Mouse (Mus musculus): ENCODE measurements around the gene Hnrnpa3. TPM values are rescaled to one million over a fixed set of nuclear protein-coding genes. Genes with fewer than 3 reads are reported as not detected.
"Not testable (repeated sequence)": the region's sequence is repeated elsewhere in the genome, so short reads cannot be mapped to it uniquely, and the experiment has no call there.

Hnrnpa3 gene
- polyA plus RNA-seq (2015; fragmentation: Nextera tagmentation; extraction: Ambion mirVana), result 280 and 299 TPM in 2 replicates

DNA sequence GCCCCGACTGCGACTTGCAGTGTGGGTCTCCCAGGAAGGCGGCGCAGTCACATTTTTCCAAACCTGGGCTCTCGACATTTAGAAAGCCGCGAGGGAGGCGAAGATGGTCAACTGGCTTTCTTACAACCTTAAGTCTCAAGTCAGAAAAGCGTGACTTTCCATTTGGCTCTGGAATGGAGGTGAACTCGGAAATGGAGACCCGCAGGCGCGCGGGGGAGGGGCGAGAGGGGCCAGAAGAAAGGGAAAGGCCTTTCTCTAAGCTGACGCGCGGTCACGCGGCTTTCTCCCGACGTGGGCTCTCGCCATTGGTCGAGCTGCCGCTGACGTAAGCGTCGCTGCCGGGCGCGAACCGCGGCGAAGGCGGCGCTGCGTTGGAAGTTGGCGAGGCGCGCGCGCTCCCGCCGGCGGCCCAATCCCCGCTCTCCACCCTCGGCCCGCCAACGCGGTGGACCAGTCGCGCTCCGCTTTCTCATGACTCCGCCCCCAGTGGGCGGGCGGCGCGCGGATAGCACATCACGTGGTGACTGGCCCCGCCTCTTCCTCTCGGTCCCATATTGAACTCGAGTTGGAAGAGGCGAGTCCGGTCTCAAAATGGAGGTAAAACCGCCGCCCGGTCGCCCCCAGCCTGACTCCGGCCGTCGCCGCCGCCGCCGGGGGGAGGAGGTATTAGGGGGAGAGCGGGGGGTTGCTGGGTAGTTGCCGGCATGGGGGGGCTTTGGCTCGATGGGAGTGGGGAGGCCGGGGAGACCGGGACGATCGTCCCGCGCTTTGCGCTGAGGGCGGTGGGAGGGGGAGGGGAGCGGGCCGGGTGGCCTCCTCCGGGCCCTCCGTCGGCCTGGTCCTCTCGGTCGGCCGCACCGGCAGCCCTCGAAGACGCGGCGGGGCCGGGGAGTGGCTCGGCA lies at the start of gene Hnrnpa3:
Hnrnpa3 (plus strand) TSS at position 535 of the 902 bp plus-strand sequence.
- H3K4me1 ChIP-seq (replicated peaks), result peaks cover 5% of the 10 kb centered on the region; the same call in 1 of the 2 replicates
- WGBS, result under 1% methylated on average over 87 of the region's 102 CpGs
- peak within 1 kb of the TSS; percentile 98 for H3K27ac ChIP-seq
- H3K4me3 ChIP-seq (replicated peaks), result peak within 1 kb of the TSS; percentile 90
- H3K9me3 ChIP-seq, result no peaks in the 10 kb centered on the region
- H3K9ac ChIP-seq, result peak within 1 kb of the TSS; percentile 99
- no peaks in the 10 kb centered on the region for H3K27me3 ChIP-seq (replicated peaks)
- 0 out of 2 replicates have a peak, but pooled peaks cover 1% of the 10 kb centered on the region for H3K36me3 ChIP-seq
- peak; percentile 95 for ATAC-seq
- H3K4me2 ChIP-seq (replicated peaks), result peak within 1 kb of the TSS; percentile 72

DNA sequence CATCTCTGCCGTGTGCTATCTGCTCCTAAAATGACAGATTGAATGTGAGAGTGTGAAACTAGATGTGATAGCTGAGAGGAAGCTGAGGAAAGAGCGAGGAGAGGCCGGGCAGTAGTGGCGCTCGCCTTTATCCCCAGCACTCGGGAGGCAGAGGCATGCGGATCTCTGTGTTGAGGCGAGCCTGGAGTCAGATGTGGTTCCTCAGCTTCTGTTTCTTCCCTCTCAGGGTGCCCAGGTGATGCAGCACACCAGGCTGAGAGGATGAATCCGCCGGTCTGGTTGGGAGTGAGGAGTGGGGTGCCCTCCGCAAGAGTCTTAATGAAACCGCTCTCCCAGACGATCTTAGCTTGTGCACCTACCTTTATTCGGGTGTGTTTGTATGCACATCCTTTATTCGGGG lies 49.1 kb upstream of the Hnrnpa3 start:
- 75% methylated on average over 15 of the region's 15 CpGs for WGBS
- peak overlapping the region; percentile 18; the same call in 1 of the 2 replicates for H3K4me3 ChIP-seq (replicated peaks)
- H3K9ac ChIP-seq, result 0 out of 2 replicates have a peak overlapping the region, but pooled peaks have one; percentile 8
- no peaks in the 10 kb centered on the region for H3K36me3 ChIP-seq
- no peak overlapping the region; the same call in 1 of the 2 replicates for H3K27ac ChIP-seq
- peak overlapping the region; percentile 49 for H3K4me2 ChIP-seq (replicated peaks)
- H3K27me3 ChIP-seq (replicated peaks), result no peaks in the 10 kb centered on the region
- no peaks in the 10 kb centered on the region for H3K9me3 ChIP-seq
- peaks cover 12% of the 10 kb centered on the region for H3K4me1 ChIP-seq (replicated peaks)
- no peak for ATAC-seq

DNA sequence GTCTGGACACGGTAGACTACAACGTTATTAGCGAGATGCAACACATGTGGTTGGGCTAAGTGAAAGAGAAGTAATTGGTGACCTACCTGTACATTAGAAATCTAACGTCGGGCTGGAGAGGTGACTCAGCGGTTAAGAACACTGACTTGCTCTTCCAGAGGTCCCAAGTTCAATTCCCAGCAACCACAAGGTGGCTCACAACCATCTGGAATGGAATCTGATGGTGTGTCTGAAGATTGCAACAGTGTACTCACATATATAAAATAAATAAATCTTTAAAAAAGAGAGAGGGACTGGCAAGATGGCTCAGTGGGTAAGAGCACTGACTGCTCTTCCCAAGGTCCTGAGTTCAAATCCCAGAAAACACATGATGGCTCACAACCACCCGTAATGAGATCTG lies 48.5 kb upstream of the Hnrnpa3 start:
- not testable (repeated sequence) for ATAC-seq; H3K4me3 ChIP-seq (replicated peaks); H3K4me2 ChIP-seq (replicated peaks); H3K36me3 ChIP-seq; H3K27me3 ChIP-seq (replicated peaks); H3K9me3 ChIP-seq; H3K27ac ChIP-seq; H3K9ac ChIP-seq
- peaks cover 12% of the 10 kb centered on the region for H3K4me1 ChIP-seq (replicated peaks)
- 87% methylated on average over 7 of the region's 7 CpGs for WGBS

DNA sequence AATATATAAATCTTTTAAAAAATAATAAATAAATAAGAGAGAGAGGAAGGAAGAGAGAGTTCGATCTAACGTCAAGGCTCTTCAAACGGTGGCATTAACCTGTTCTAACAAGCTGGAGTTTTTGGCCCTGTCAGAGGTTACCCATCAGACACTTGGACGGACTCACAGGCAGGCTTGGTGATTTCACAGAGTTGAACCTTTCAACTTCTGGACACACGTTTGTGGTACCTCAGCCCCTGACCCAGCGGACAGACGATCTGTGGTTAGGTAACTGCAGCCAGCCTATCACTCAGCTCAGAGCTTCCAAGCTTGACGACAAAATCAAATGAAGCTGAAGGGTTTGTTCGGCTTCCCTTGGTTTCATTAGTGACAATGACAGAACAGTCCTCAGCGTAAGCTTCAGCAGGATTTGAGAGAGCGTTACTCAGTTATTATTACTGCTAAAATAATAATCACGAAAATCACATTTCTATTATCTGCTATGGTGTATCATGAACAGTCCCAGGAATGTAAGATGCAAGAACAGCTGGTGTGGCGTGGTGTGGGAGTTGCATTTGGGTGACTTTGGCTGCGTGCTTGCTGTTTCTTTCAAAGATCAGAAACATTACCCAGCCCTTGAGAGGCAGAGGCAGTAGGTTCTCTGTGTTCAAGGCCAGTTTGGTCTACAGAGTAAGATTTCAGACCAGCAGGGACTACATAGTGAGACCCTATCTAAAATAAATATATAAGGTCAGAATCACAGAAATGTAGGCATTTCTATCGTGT lies 47.8 kb upstream of the Hnrnpa3 start:
- no peaks in the 10 kb centered on the region for H3K27me3 ChIP-seq (replicated peaks)
- no peaks in the 10 kb centered on the region for H3K36me3 ChIP-seq
- H3K27ac ChIP-seq, result no peak overlapping the region
- no peaks in the 10 kb centered on the region for H3K9me3 ChIP-seq
- H3K4me3 ChIP-seq (replicated peaks), result no peak overlapping the region
- H3K4me1 ChIP-seq (replicated peaks), result peaks cover 12% of the 10 kb centered on the region
- 82% methylated on average over 15 of the region's 15 CpGs for WGBS
- no peak for ATAC-seq
- H3K9ac ChIP-seq, result no peak overlapping the region
- no peak overlapping the region for H3K4me2 ChIP-seq (replicated peaks)

DNA sequence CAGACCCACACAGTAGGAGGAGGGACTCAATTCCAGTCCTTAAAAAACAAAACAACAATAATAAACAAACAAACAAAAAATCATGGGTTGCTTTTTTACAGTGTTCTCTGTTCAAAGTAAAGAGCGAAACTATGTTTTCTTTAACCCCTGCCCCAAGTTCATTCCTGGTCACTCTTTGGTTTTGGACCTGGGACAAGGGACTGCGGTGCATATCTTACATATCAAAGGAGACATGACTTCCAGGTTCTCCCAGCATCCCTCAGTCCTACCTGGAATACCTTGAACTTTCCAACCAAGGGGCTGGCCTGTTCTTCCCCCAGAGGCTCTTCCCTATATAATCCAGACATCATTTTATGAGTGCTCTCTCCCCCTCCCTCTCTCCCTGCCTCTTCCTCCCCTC lies 47.1 kb upstream of the Hnrnpa3 start:
- Histone ChIP-seq H3K27ac (no peak overlapping the region), H3K9me3 (no peaks in the 10 kb centered on the region), H3K36me3 (no peaks in the 10 kb centered on the region), H3K4me3 (replicated peaks) (no peak overlapping the region), H3K27me3 (replicated peaks) (no peaks in the 10 kb centered on the region), H3K9ac (no peak overlapping the region), H3K4me2 (replicated peaks) (no peak overlapping the region), H3K4me1 (replicated peaks) (peaks cover 12% of the 10 kb centered on the region)
- ATAC-seq, result no peak
- WGBS, result 94% methylated on average over 2 of the region's 2 CpGs

DNA sequence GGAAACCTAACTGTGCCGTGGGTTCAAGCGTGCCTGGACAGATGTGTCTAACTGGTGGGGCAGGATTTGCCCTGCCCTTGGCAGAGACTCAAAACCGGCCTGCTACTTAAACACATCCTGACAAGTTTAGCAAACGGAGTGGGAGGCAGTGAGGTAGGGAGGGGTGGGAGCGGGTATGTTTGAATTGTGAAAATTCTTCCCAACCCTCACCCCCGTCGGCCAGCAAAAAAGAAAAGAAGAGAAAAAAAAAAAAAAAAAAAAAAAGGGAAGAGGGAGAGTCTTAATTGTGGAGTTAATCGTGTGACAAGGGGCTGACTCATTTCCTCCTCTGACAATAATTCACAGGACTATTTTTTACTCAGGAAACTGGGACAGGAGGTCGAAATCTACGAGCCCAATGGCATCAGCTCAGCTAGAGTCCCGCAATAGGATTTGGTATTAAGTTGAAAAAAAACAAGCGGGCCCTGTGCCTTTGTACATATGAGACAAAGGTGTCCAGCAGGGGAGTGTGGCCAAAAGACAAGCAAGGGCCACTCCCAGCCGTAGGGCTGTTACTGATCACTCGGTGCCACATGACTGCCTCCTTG lies 46.0 kb upstream of the Hnrnpa3 start:
- Histone ChIP-seq H3K27ac (peak overlapping the region; percentile 37; the same call in 1 of the 2 replicates), H3K9ac (0 out of 2 replicates have a peak overlapping the region, but pooled peaks have one; percentile 18), H3K36me3 (no peaks in the 10 kb centered on the region), H3K4me2 (replicated peaks) (peak overlapping the region; percentile 42; the same call in 1 of the 2 replicates), H3K27me3 (replicated peaks) (no peaks in the 10 kb centered on the region), H3K4me1 (replicated peaks) (peaks cover 12% of the 10 kb centered on the region), H3K4me3 (replicated peaks) (no peak overlapping the region), H3K9me3 (no peaks in the 10 kb centered on the region)
- 14% methylated on average over 14 of the region's 14 CpGs for WGBS
- ATAC-seq, result peak; percentile 62

DNA sequence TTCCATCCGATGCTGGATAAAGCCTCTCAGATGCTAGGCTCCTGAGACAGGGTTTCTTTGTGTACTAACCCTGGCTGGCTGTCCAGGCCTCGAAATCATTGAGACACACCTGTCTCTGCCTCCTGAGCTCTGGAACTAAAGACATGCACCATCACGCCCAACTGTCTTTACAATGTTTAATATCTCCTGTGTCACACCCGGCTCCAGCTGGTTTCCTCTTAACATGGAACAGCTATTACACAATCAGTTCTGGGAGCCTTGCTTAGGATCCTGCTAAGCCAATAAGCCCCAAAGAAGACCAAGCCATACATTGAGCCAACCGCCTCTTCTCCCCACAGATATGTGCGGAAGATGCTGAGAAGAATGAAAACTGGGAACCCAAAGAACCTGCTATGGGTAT lies 44.5 kb upstream of the Hnrnpa3 start:
- no peaks in the 10 kb centered on the region for H3K9me3 ChIP-seq
- peak; percentile 22; the same call in 1 of the 2 replicates for ATAC-seq
- H3K27ac ChIP-seq, result no peak overlapping the region

DNA sequence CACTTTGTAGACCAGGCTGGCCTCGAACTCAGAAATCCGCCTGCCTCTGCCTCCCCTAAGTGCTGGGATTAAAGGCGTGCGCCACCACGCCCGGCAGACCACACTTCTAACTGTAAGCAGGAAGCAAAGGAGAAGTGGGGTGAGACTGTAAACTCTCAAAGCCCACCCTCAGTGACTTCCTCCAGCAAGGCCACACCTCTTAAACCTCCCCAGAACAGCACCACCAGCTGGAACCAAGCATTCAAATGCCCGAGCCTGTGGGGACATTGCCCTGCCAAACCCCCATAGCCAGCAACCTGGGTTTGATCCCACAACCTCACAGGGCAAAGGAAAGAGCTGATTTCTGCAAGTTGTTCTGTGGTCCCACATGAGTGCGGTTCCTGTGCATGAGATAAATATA lies 42.1 kb upstream of the Hnrnpa3 start:
- no peak overlapping the region for H3K4me3 ChIP-seq (replicated peaks)
- H3K4me1 ChIP-seq (replicated peaks), result peaks cover 12% of the 10 kb centered on the region
- 92% methylated on average over 8 of the region's 8 CpGs for WGBS
- no peaks in the 10 kb centered on the region for H3K27me3 ChIP-seq (replicated peaks)
- no peak overlapping the region for H3K4me2 ChIP-seq (replicated peaks)
- H3K36me3 ChIP-seq, result no peaks in the 10 kb centered on the region
- no peaks in the 10 kb centered on the region for H3K9me3 ChIP-seq
- H3K27ac ChIP-seq, result no peak overlapping the region
- no peak overlapping the region for H3K9ac ChIP-seq
- no peak for ATAC-seq

More for the DNA sequence above, 44.5 kb upstream of the Hnrnpa3 start:
- Histone ChIP-seq H3K27me3 (replicated peaks) (no peaks in the 10 kb centered on the region), H3K9ac (no peak overlapping the region), H3K4me3 (replicated peaks) (no peak overlapping the region), H3K4me2 (replicated peaks) (no peak overlapping the region), H3K4me1 (replicated peaks) (peaks cover 12% of the 10 kb centered on the region), H3K36me3 (no peaks in the 10 kb centered on the region)
- WGBS, result 78% methylated on average over 6 of the region's 6 CpGs

DNA sequence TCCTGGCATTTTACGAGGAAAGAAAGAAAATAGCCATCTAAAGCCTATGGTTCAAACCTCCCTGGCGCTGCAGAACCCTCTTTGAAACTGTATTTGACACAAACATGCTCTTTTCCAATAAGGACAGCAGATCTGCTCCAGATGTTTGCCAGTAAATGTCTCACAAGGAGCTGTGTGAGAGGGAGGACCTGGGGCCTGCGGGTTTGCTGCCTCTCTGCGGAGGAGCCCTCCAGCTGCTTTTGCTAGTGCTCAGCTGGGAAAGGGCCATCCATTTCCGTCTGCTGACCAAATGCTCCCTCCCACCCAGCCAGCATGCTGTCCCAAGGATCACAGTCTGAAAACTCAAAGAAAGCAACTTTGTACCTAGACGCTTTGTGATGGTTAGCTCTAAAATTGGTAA lies 40.3 kb upstream of the Hnrnpa3 start:
- H3K9me3 ChIP-seq, result no peaks in the 10 kb centered on the region
- H3K4me3 ChIP-seq (replicated peaks), result no peak overlapping the region
- ATAC-seq, result 0 out of 2 replicates have a peak, but pooled peaks have one; percentile 38
- H3K9ac ChIP-seq, result no peak overlapping the region
- WGBS, result 41% methylated on average over 6 of the region's 6 CpGs
- H3K4me1 ChIP-seq (replicated peaks), result peaks cover under 1% of the 10 kb centered on the region; the same call in 1 of the 2 replicates
- no peaks in the 10 kb centered on the region for H3K36me3 ChIP-seq
- H3K27ac ChIP-seq, result peak overlapping the region; percentile 22; the same call in 1 of the 2 replicates
- no peaks in the 10 kb centered on the region for H3K27me3 ChIP-seq (replicated peaks)
- H3K4me2 ChIP-seq (replicated peaks), result no peak overlapping the region

DNA sequence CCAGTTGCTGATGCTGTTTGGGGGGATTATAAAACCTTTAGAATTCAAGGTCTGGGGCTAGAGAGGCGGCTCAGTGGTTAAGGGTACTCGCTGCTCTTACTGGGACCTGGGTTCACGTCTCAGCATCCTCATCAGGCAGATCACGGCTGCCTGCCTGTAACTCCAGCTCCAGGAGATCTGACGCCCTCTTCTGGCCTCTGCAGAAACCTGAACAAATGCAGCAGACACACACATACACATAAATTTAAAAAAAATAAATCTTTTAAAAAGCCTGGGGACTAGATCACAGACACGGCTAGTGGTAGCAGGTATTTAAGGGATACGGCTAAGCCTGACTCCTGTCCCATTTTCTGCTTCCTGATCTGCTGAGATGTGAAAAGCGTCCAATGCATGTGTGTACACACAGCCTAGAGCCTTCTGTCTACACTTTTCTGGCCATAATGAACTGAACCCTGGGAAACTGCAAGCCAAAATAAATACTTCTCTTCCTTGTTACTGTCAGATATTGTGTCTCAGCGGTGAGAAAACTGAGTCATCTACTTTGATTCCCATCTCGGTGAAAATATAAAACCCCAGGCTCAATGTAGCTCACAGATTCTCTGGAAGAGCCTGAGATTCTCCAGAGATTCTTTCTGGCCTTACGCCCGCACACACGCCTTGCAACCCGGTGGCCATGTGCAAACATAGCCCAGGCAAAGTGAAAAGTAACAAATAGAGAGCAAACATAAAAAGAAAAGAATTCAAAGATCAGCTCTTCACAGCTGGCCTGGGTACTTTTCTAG lies 37.0 kb upstream of the Hnrnpa3 start:
- no peak for ATAC-seq
- Histone ChIP-seq H3K27me3 (replicated peaks) (no peaks in the 10 kb centered on the region), H3K4me3 (replicated peaks) (no peak overlapping the region), H3K4me1 (replicated peaks) (no peaks in the 10 kb centered on the region), H3K27ac (0 out of 2 replicates have a peak overlapping the region, but pooled peaks have one; percentile 17), H3K4me2 (replicated peaks) (no peak overlapping the region), H3K9ac (no peak overlapping the region), H3K9me3 (no peaks in the 10 kb centered on the region), H3K36me3 (no peaks in the 10 kb centered on the region)
- WGBS, result 73% methylated on average over 14 of the region's 14 CpGs

DNA sequence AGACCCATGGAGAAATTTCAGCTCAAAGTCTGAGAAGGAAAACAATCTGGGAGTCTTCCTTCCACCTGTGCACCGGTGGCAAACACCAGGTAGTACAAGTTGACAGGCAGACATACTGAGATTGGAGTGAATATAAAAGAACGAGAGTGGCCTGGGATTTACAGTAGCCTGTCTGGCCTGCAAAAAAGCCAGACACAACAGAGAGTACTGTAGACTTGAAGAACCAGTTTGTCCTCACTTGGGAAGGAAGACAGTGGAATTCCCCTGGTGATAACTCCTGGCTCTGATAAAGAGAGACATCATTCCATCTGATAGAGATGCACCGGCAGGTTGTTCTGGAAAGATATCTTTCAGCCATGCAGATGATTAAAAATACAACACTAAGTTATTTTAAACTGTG lies 34.0 kb upstream of the Hnrnpa3 start:
- 69% methylated on average over 3 of the region's 3 CpGs for WGBS
- H3K9me3 ChIP-seq, result no peaks in the 10 kb centered on the region
- H3K4me2 ChIP-seq (replicated peaks), result no peak overlapping the region
- no peak overlapping the region for H3K9ac ChIP-seq
- H3K27ac ChIP-seq, result no peak overlapping the region
- no peaks in the 10 kb centered on the region for H3K4me1 ChIP-seq (replicated peaks)
- ATAC-seq, result no peak
- H3K27me3 ChIP-seq (replicated peaks), result no peaks in the 10 kb centered on the region
- no peaks in the 10 kb centered on the region for H3K36me3 ChIP-seq
- H3K4me3 ChIP-seq (replicated peaks), result no peak overlapping the region
